In the genomic region with DNA sequence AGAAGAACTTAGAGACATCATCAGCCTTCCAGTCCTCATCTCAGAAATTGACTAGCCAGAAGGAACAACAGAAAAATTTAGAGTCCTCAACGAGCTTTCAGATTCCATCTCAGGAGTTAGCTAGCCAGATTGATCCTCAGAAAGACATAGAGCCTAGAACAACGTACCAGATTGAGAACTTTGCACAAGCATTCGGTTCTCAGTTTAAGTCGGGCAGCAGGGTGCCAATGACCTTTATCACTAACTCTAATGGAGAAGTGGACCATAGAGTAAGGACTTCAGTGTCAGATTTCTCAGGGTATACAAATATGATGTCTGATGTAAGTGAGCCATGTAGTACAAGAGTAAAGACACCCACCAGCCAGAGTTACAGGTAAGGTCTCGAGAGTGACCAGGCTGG, we compare ENCODE assay signal across 9 mouse cellular contexts. TPM values are rescaled to one million over a fixed set of nuclear protein-coding genes. Genes with fewer than 3 reads are reported as not detected.
DNase-seq lines count a peak whose midpoint lies in the region; ATAC-seq and TF ChIP-seq lines count a peak whose summit lies in the region.
"Had no signal": no experiment of that assay in that cellular context is flagged by ENCODE, and none has a peak within 500 bp of the region (broad histone marks: within the 10 kb centered on the region; RNA-seq: fewer than 3 reads in every experiment).

No protein-coding gene starts in this region.

- TF ChIP-seq CTCF in cortical plate, adult 2 months (IDR thresholded peaks at IDR 0.05; ENCODE audit: extremely low read depth, insufficient read depth, low read length) = no peak

- peaks cover 23% of the 10 kb centered on the region for H3K36me3 ChIP-seq in heart, embryonic 13.5 days
- H3K36me3 ChIP-seq in hindbrain, embryonic 15.5 days = peaks cover 19% of the 10 kb centered on the region
- H3K36me3 ChIP-seq in midbrain, embryonic 12.5 days = peaks cover 26% of the 10 kb centered on the region

- H3K9me3 ChIP-seq in heart, embryonic 13.5 days = no peaks in the 10 kb centered on the region
- H3K9me3 ChIP-seq in hindbrain, embryonic 15.5 days = no peaks in the 10 kb centered on the region
- no peaks in the 10 kb centered on the region for H3K9me3 ChIP-seq in midbrain, embryonic 12.5 days

- no peak overlapping the region for H3K27ac ChIP-seq in heart, embryonic 13.5 days (replicated peaks)
- no peak overlapping the region for H3K27ac ChIP-seq in cortical plate, adult 2 months (ENCODE audit: insufficient read depth, low read length)
- H3K27ac ChIP-seq in hindbrain, embryonic 15.5 days (replicated peaks) = no peak overlapping the region
- H3K27ac ChIP-seq in midbrain, embryonic 12.5 days (replicated peaks) = no peak overlapping the region

- 0 out of 2 replicates have a peak overlapping the region, but pooled peaks have one; percentile 7 for H3K4me3 ChIP-seq in heart, embryonic 13.5 days
- H3K4me3 ChIP-seq in cortical plate, adult 2 months (ENCODE audit: insufficient read depth, low read length) = peak overlapping the region; percentile 24; the same call in 1 of the 2 replicates
- H3K4me3 ChIP-seq in hindbrain, embryonic 15.5 days = 0 out of 2 replicates have a peak overlapping the region, but pooled peaks have one; percentile 12
- H3K4me3 ChIP-seq in midbrain, embryonic 12.5 days = peak overlapping the region; percentile 12

- no peak overlapping the region for H3K9ac ChIP-seq in heart, embryonic 13.5 days
- no peak overlapping the region for H3K9ac ChIP-seq in hindbrain, embryonic 15.5 days
- H3K9ac ChIP-seq in midbrain, embryonic 12.5 days (replicated peaks) = no peak overlapping the region

- peak overlapping the region; percentile 51 for H3K4me2 ChIP-seq in heart, embryonic 13.5 days
- peak overlapping the region; percentile 81 for H3K4me2 ChIP-seq in hindbrain, embryonic 15.5 days
- peak overlapping the region; percentile 91 for H3K4me2 ChIP-seq in midbrain, embryonic 12.5 days (replicated peaks)

- 78% methylated on average over 5 of the region's 5 CpGs for WGBS in heart, embryonic 13.5 days
- 84% methylated on average over 5 of the region's 5 CpGs for WGBS in hindbrain, embryonic 15.5 days
- WGBS in midbrain, embryonic 12.5 days = 83% methylated on average over 5 of the region's 5 CpGs

- intact Hi-C loops in heart, postnatal 14 days (cut with DNase I) = loop anchor here (5.0 kb wide), 1 partner anchor 55 kb away; no protein-coding TSS in a partner anchor

- H3K4me1 ChIP-seq in heart, embryonic 13.5 days = peaks cover 42% of the 10 kb centered on the region
- peaks cover 14% of the 10 kb centered on the region; the same call in 1 of the 2 replicates for H3K4me1 ChIP-seq in cortical plate, adult 2 months (ENCODE audit: control insufficient read depth, insufficient read depth, low read length)
- peaks cover 40% of the 10 kb centered on the region for H3K4me1 ChIP-seq in hindbrain, embryonic 15.5 days (replicated peaks)
- H3K4me1 ChIP-seq in midbrain, embryonic 12.5 days = peaks cover 38% of the 10 kb centered on the region

- DNase-seq in heart, postnatal 14 days = no peak
- DNase-seq in ovary, postnatal 36 days (ENCODE audit: low spot score) = no peak
- no peak for DNase-seq in adrenal gland, adult 8-10 months
- DNase-seq: kidney, postnatal 25 days had no signal

- no peak for ATAC-seq in heart, embryonic 13.5 days (ENCODE audit: extremely low read depth, insufficient number of reproducible peaks, low FRiP score, low TSS enrichment)
- ATAC-seq in hindbrain, embryonic 15.5 days (ENCODE audit: low FRiP score, low read depth) = no peak
- no peak for ATAC-seq in midbrain, embryonic 12.5 days (ENCODE audit: low FRiP score, low read depth)
- ATAC-seq in frontal cortex, adult (ENCODE audit: low TSS enrichment) = no peak

- no peaks in the 10 kb centered on the region for H3K27me3 ChIP-seq in heart, embryonic 13.5 days (replicated peaks)
- H3K27me3 ChIP-seq in hindbrain, embryonic 15.5 days = no peaks in the 10 kb centered on the region
- no peaks in the 10 kb centered on the region for H3K27me3 ChIP-seq in midbrain, embryonic 12.5 days

- no peak for TF ChIP-seq POLR2A in cortical plate, adult 2 months (IDR thresholded peaks at IDR 0.05; ENCODE audit: extremely low read depth, insufficient read depth, low read length)

RNA-seq across cellular contexts. Expression of gene Zfp281, which starts 2.9 kb away (rescaled TPM):
- polyA plus RNA-seq in heart, embryonic 13.5 days (2015; fragmentation: Nextera tagmentation; extraction: Ambion mirVana) = 12.4 TPM in 2 replicates
- total RNA-seq in heart, postnatal 14 days (2021) = 10 to 100 TPM; 11.3 to 11.5 TPM
- 12.9 and 13.4 TPM in 2 replicates for polyA plus RNA-seq in cortical plate, adult 2 months (2012; rRNA removed)
- 20.5 and 20.6 TPM in 2 replicates for polyA plus RNA-seq in hindbrain, embryonic 15.5 days (2015; fragmentation: Nextera tagmentation; extraction: Ambion mirVana)
- polyA plus RNA-seq in midbrain, embryonic 12.5 days (2016; fragmentation: Nextera tagmentation; extraction: Ambion mirVana) = 33.9 and 36.5 TPM in 2 replicates
- total RNA-seq in adrenal gland, adult 8-10 months (2022) = 10 to 100 TPM; 17.9 to 22.4 (median 19.6) TPM
